Mouse (Mus musculus) left cerebral cortex, adult 2 months (tissue): ENCODE measurements around the gene Tex2. TPM values are rescaled to one million over a fixed set of nuclear protein-coding genes. Genes with fewer than 3 reads are reported as not detected.
"Not testable (repeated sequence)": the region's sequence is repeated elsewhere in the genome, so short reads cannot be mapped to it uniquely, and the experiment has no call there.

Experiments
- DNase-seq, 2 experiments: peaks; one replicate each; pipeline ENCODE4 v3.0.0; 2021 to 2022; ENCODE audit warnings: low spot score in 2 of 2, mixed read lengths in 1 of 2; ENCODE audit errors: extremely low spot score in 1 of 2
- H3K27ac ChIP-seq: fragments of 200-600 bp; 2 replicates; pipeline ENCODE4 v1.8.1; 2022
- H3K4me3 ChIP-seq: fragments of 200-600 bp; 2 replicates; pipeline ENCODE4 v1.8.1; 2022
- CTCF ChIP-seq: fragments of 200-600 bp; IDR thresholded peaks from 2 replicates; pipeline ENCODE4 v1.8.1; 2022; ENCODE audit warnings: antibody characterized with exemption, mild to moderate bottlenecking, moderate library complexity
- intact Hi-C: fragments of 180-260 bp; cut with DNase I; formaldehyde crosslinking; loops from one replicate; pipeline ENCODE4 v1.15.1; 2025
- long read RNA-seq, 2 experiments: library from polyadenylated mRNA; stranded (forward); transcript quantifications; one replicate each; pipeline ENCODE4 v2.0.0; 2021; ENCODE audit warnings: borderline mapping rate in 2 of 2
- total RNA-seq, 2 experiments: library from RNA; stranded (reverse); gene quantifications; 2 replicates each; pipeline ENCODE4 v1.2.3; 2021

The Tex2 gene
- 100 to 1,000 TPM; 114 to 118 TPM for total RNA-seq
- long read RNA-seq, experiment 1, full-length matches to known transcripts = 7 of 75 reads
- long read RNA-seq, experiment 1, partial matches to known transcripts = 6 of 75 reads
- long read RNA-seq, experiment 1, other reads (novel, unspliced or antisense) = 62 of 75 reads
- long read RNA-seq, experiment 2, full-length matches to known transcripts = 9 of 55 reads
- long read RNA-seq, experiment 2, partial matches to known transcripts = 6 of 55 reads
- long read RNA-seq, experiment 2, other reads (novel, unspliced or antisense) = 40 of 55 reads

- peak; percentile 95 to 96 for DNase-seq
- intact Hi-C loops = loop anchor here (2.0 to 5.0 kb wide), 3 partner anchors 41 to 196 kb away; no protein-coding TSS in a partner anchor
- Histone ChIP-seq H3K27ac (peak within 1 kb of the TSS; percentile 93), H3K4me3 (peak within 1 kb of the TSS; percentile 99)
- no peak; the same call in 1 of the 2 replicates for TF ChIP-seq CTCF
Observed at GRCm38 (mm10) chr11:106612961-106613637, at the start of gene Tex2. Tex2 (minus strand) TSS chr11:106613423.

GRCm38 (mm10) chr11:106662634-106663407, 49.6 kb upstream of the Tex2 start:
- H3K4me3 ChIP-seq = no peak overlapping the region
- no peak for DNase-seq
- no peak overlapping the region for H3K27ac ChIP-seq
- no peak for TF ChIP-seq CTCF
- intact Hi-C loops = no loop called here

- Histone ChIP-seq H3K4me3 (no peak overlapping the region), H3K27ac (peak overlapping the region; percentile 82)
- intact Hi-C loops = no loop called here
- DNase-seq = no peak
- TF ChIP-seq CTCF = no peak
Observed at GRCm38 (mm10) chr11:106660453-106661081, 47.3 kb upstream of the Tex2 start.

GRCm38 (mm10) chr11:106659598-106660295, 46.5 kb upstream of the Tex2 start:
- Histone ChIP-seq H3K4me3 (no peak overlapping the region), H3K27ac (peak overlapping the region; percentile 82)
- DNase-seq = no peak
- TF ChIP-seq CTCF = no peak
- intact Hi-C loops = no loop called here

- no peak for TF ChIP-seq CTCF
- no peak overlapping the region for H3K4me3 ChIP-seq
- DNase-seq = peak; percentile 68 to 76
- intact Hi-C loops = no loop called here
- peak overlapping the region; percentile 59 for H3K27ac ChIP-seq
Observed at GRCm38 (mm10) chr11:106658051-106658880, 45.0 kb upstream of the Tex2 start.

GRCm38 (mm10) chr11:106656896-106657498, 43.8 kb upstream of the Tex2 start:
- intact Hi-C loops, H3K4me3 ChIP-seq, H3K27ac ChIP-seq, DNase-seq: not testable (repeated sequence)

- H3K27ac ChIP-seq = no peak overlapping the region
- intact Hi-C loops = loop anchor here (1.0 kb wide), 1 partner anchor 94 kb away; no protein-coding TSS in a partner anchor
- no peak overlapping the region for H3K4me3 ChIP-seq
- peak; percentile 86 for TF ChIP-seq CTCF
- DNase-seq = peak; percentile 67 to 78
Observed at GRCm38 (mm10) chr11:106648347-106648746, 35.1 kb upstream of the Tex2 start.

GRCm38 (mm10) chr11:106642966-106643637, 29.9 kb upstream of the Tex2 start:
- TF ChIP-seq CTCF = no peak
- intact Hi-C loops = no loop called here

GRCm38 (mm10) chr11:106641580-106641979, 28.4 kb upstream of the Tex2 start:
- DNase-seq = no peak
- no peak overlapping the region for H3K27ac ChIP-seq
- intact Hi-C loops = no loop called here
- TF ChIP-seq CTCF = no peak
- no peak overlapping the region for H3K4me3 ChIP-seq

More at GRCm38 (mm10) chr11:106642966-106643637, 29.9 kb upstream of the Tex2 start:
- no peak for DNase-seq
- no peak overlapping the region for H3K4me3 ChIP-seq
- no peak overlapping the region for H3K27ac ChIP-seq
